Mouse (Mus musculus) right cerebral cortex, adult 2 months (tissue): ENCODE data around the gene N4bp2l2.

ENCODE experiments used
- DNase-seq, 2 experiments: peaks; one replicate each; pipeline ENCODE4 v3.0.0; 2021 to 2022; ENCODE audit warnings: low spot score in 2 of 2

Gene N4bp2l2

DNA sequence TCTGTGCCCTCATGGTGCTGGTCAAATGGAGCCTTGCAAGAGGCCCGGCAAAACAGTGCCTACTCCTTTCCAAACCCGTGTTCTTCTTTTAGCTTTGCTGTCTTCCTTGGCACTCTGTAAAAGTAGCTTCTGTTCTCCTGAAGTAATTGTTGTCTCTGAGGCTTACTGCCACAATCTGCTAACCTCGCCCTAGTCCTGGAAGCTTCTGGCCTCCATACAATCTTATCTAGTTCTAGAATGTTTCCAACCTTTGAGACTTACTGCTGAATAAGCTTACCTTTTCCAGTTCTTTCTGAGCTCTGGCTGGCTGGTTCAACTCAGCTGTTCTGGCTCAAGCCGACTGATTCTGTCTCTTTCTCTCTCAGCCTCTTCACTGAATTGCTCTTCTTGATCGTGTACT lies 104.2 kb downstream of the N4bp2l2 start:
- DNase-seq: no peak

DNA sequence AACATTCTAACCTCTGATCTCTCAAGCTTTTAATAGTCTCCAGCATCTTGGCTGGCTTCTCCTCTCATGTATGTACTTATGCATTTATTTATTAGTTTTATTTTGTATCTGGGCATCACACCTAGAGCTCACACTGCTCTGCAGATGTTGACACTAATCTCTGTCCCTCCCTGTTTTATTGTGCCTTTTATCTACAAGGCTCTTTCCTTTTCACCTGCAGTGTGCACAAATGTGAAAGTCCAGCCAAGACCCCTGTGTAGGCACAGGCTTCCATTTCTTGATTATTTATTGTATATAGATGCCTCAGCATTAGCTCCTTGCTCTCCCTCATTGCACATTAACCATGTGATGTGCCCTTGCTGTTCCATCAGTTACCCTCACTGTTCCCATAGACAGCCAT lies 104.6 kb downstream of the N4bp2l2 start:
- no peak for DNase-seq

DNA sequence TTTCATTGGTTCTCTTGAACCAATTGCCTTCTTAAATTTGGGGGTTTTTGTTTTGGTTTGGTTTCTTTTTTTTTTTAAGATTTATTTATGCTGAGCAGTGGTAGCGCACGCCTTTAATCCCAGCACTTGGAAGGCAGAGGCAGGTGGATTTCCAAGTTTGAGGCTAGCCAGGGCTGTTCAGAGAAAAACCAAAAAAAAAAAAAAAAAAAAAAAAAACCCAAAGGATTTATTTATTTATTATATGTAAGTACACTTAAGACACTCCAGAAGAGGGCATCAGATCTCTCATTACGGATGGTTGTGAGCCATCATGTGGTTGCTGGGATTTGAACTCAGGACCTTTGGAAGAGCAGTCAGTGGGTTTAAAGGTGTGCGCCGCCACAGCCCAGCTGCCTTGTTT lies 105.1 kb downstream of the N4bp2l2 start:
- no peak for DNase-seq

DNA sequence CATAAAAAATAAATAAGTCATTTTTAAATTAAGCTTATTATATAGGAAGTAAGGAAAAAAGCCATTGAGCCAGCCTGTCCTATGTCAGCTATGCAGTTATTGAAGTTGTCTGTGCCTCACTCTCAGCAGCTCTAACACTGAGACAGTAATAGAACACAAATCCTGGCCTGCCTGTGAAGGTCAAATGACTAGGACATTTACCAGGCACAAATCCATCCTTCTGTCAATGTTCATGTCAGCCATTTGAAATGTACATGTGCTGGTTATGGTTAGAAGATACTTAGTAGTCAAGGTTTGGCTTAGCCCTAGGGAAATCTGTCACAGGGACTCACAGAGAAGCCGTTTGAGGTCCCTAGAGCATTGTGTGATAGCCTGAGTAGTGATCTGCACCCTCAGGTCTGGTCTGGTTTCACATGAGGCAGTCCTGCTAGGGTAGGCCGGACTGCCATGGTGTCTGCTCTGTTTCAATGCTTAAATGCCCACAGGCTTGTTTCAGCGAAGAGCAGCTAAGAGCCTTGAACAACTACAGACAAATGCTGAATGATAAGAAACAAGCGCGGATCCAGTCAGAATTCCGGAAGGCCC lies 106.4 kb downstream of the N4bp2l2 start:
- DNase-seq: no peak
